Mouse (Mus musculus) midbrain, postnatal 0 days (tissue): ENCODE measurements around the gene Gm10217. TPM values are rescaled to one million over a fixed set of nuclear protein-coding genes. Genes with fewer than 3 reads are reported as not detected.

Source experiments
- ATAC-seq: fragments of 200-750 bp; cut with Nextera tagmentation; 2 replicates; pipeline ENCODE4 v1.8.0; 2017; ENCODE audit warnings: moderate number of reproducible peaks, mild to moderate bottlenecking, moderate TSS enrichment, moderate library complexity; ENCODE audit not compliant: low FRiP score
- DNase-seq: peaks from one replicate; pipeline ENCODE4 v3.0.0-alpha.2; 2015; ENCODE audit warnings: low spot score
- H3K27ac ChIP-seq: fragments of 300-500 bp; sonication (generic); 2 replicates; pipeline ENCODE4 v1.5.1; 2014; ENCODE audit warnings: low read depth, mild to moderate bottlenecking, low read length, mixed read lengths
- H3K27me3 ChIP-seq: fragments of 300-500 bp; sonication (generic); 2 replicates; pipeline ENCODE4 v1.6.1; 2014; ENCODE audit warnings: low read length, control low read depth, mixed read lengths; ENCODE audit not compliant: insufficient read depth
- H3K36me3 ChIP-seq: fragments of 300-500 bp; sonication (generic); 2 replicates; pipeline ENCODE4 v1.6.1; 2014; ENCODE audit warnings: low read length, control low read depth, mixed read lengths; ENCODE audit not compliant: insufficient read depth
- H3K4me1 ChIP-seq: fragments of 300-500 bp; sonication (generic); 2 replicates; pipeline ENCODE4 v1.6.1; 2014; ENCODE audit warnings: mild to moderate bottlenecking, control low read depth, antibody characterized with exemption, low read length, mixed read lengths; ENCODE audit not compliant: insufficient read depth
- H3K4me2 ChIP-seq: fragments of 300-500 bp; sonication (generic); 2 replicates; pipeline ENCODE4 v1.6.1; 2014; ENCODE audit warnings: low read depth, mild to moderate bottlenecking, low read length, mixed read lengths; ENCODE audit not compliant: poor library complexity, severe bottlenecking
- H3K4me3 ChIP-seq: fragments of 300-500 bp; sonication (generic); 2 replicates; pipeline ENCODE4 v1.5.1; 2014; ENCODE audit warnings: low read depth, mild to moderate bottlenecking, low read length, moderate library complexity
- H3K9ac ChIP-seq: fragments of 300-500 bp; sonication (generic); replicated peaks from 2 replicates; pipeline ENCODE4 v1.6.1; 2014; ENCODE audit warnings: mild to moderate bottlenecking, low read length, moderate library complexity, mixed read lengths; ENCODE audit not compliant: poor library complexity, severe bottlenecking
- H3K9me3 ChIP-seq: fragments of 300-500 bp; sonication (generic); 2 replicates; pipeline ENCODE4 v1.6.1; 2016; ENCODE audit warnings: low read length, control low read depth
- CTCF ChIP-seq: IDR thresholded peaks from 2 replicates; pipeline ENCODE4 v1.5.1; 2016; ENCODE audit warnings: antibody characterized with exemption, mild to moderate bottlenecking
- WGBS: fragments of 180-500 bp; shearing (Covaris S2); extraction: QIAGEN DNeasy Blood & Tissue Kit; methylation state at CpG from one replicate; pipeline ENCODE4 v1.1.7; 2014; 5-methylcytosine and 5-hydroxymethylcytosine counted together
- polyA plus RNA-seq: library from polyadenylated mRNA; unstranded; fragments of >200 nt; fragmentation: Nextera tagmentation; extraction: Ambion mirVana; gene quantifications from 2 replicates; pipeline ENCODE4 v1.2.1, GENCODE M21; 2015
- total RNA-seq: library from RNA; depleted of rRNA; stranded (reverse); fragments of >200 nt; gene quantifications from 2 replicates; pipeline ENCODE4 v1.2.3, GENCODE M21; 2014; rRNA removed

Gene Gm10217
- total RNA-seq, result not detected in 2 replicates
- polyA plus RNA-seq, result not detected in 2 replicates

- Histone ChIP-seq H3K4me2 (no peak within 1 kb of the TSS), H3K27ac (no peak within 1 kb of the TSS), H3K27me3 (no peaks in the 10 kb centered on the region), H3K4me3 (no peak within 1 kb of the TSS), H3K9me3 (no peaks in the 10 kb centered on the region), H3K4me1 (no peaks in the 10 kb centered on the region), H3K9ac (no peak within 1 kb of the TSS), H3K36me3 (no peaks in the 10 kb centered on the region)
- no peak for ATAC-seq
- 89% methylated on average over 3 of the region's 3 CpGs for WGBS
- no peak for TF ChIP-seq CTCF
- no peak for DNase-seq
Observed at GRCm38 (mm10) chr8:9863951-9864350, at the start of gene Gm10217. Gene Gm10217 (plus strand): TSS chr8:9864251.

GRCm38 (mm10) chr8:9824770-9825169 is 39.3 kb upstream of the Gm10217 start:
- no peaks in the 10 kb centered on the region for H3K4me1 ChIP-seq
- no peaks in the 10 kb centered on the region for H3K36me3 ChIP-seq
- H3K27me3 ChIP-seq, result no peaks in the 10 kb centered on the region
- H3K9me3 ChIP-seq, result no peaks in the 10 kb centered on the region
- no peak overlapping the region for H3K4me2 ChIP-seq
- no peak overlapping the region for H3K9ac ChIP-seq
- ATAC-seq, result no peak
- H3K4me3 ChIP-seq, result no peak overlapping the region
- TF ChIP-seq CTCF, result no peak
- 86% methylated on average over 8 of the region's 8 CpGs for WGBS
- no peak overlapping the region for H3K27ac ChIP-seq
- no peak for DNase-seq

- no peaks in the 10 kb centered on the region for H3K9me3 ChIP-seq
- no peaks in the 10 kb centered on the region for H3K4me1 ChIP-seq
- no peak overlapping the region for H3K9ac ChIP-seq
- no peak for TF ChIP-seq CTCF
- WGBS, result 81% methylated on average over 3 of the region's 3 CpGs
- H3K4me3 ChIP-seq, result no peak overlapping the region
- no peaks in the 10 kb centered on the region for H3K27me3 ChIP-seq
- H3K4me2 ChIP-seq, result no peak overlapping the region
- no peak for ATAC-seq
- DNase-seq, result no peak
- no peak overlapping the region for H3K27ac ChIP-seq
- H3K36me3 ChIP-seq, result no peaks in the 10 kb centered on the region
Observed at GRCm38 (mm10) chr8:9840257-9840656, 23.8 kb upstream of the Gm10217 start.

GRCm38 (mm10) chr8:9859286-9859685 is 4.8 kb upstream of the Gm10217 start:
- H3K9ac ChIP-seq, result no peak overlapping the region
- WGBS, result 3% methylated on average over 2 of the region's 2 CpGs
- no peak overlapping the region for H3K4me3 ChIP-seq
- no peaks in the 10 kb centered on the region for H3K9me3 ChIP-seq
- no peak for ATAC-seq
- no peak for DNase-seq
- H3K36me3 ChIP-seq, result no peaks in the 10 kb centered on the region
- H3K27me3 ChIP-seq, result no peaks in the 10 kb centered on the region
- no peak for TF ChIP-seq CTCF
- H3K4me1 ChIP-seq, result no peaks in the 10 kb centered on the region
- no peak overlapping the region for H3K4me2 ChIP-seq
- no peak overlapping the region for H3K27ac ChIP-seq

GRCm38 (mm10) chr8:9860539-9861203 is 3.4 kb upstream of the Gm10217 start:
- no peak overlapping the region for H3K9ac ChIP-seq
- no peak overlapping the region for H3K27ac ChIP-seq
- no peak overlapping the region for H3K4me2 ChIP-seq
- H3K36me3 ChIP-seq, result no peaks in the 10 kb centered on the region
- no peaks in the 10 kb centered on the region for H3K9me3 ChIP-seq
- H3K27me3 ChIP-seq, result no peaks in the 10 kb centered on the region
- H3K4me3 ChIP-seq, result no peak overlapping the region
- DNase-seq, result peak; percentile 34
- H3K4me1 ChIP-seq, result no peaks in the 10 kb centered on the region
- 69% methylated on average over 10 of the region's 10 CpGs for WGBS
- no peak for TF ChIP-seq CTCF
- no peak for ATAC-seq

- H3K27ac ChIP-seq, result no peak overlapping the region
- no peak for TF ChIP-seq CTCF
- H3K27me3 ChIP-seq, result no peaks in the 10 kb centered on the region
- H3K4me3 ChIP-seq, result no peak overlapping the region
- no peak overlapping the region for H3K4me2 ChIP-seq
- no peak for ATAC-seq
- DNase-seq, result no peak
- H3K9ac ChIP-seq, result no peak overlapping the region
- H3K36me3 ChIP-seq, result no peaks in the 10 kb centered on the region
- whole genome bisulfite sequencing, result 93% methylated on average over 9 of the region's 9 CpGs
- no peaks in the 10 kb centered on the region for H3K9me3 ChIP-seq
- no peaks in the 10 kb centered on the region for H3K4me1 ChIP-seq
Observed at GRCm38 (mm10) chr8:9865150-9865549, 1.1 kb downstream of the Gm10217 start.
